Mouse (Mus musculus) hindbrain, embryonic 12.5 days (tissue): ENCODE results near the gene Serpinb9. TPM values are rescaled to one million over a fixed set of nuclear protein-coding genes. Genes with fewer than 3 reads are reported as not detected.
A peak's percentile ranks its signal among the peaks of the same experiment; 100 is the strongest.
"Not testable (repeated sequence)": the region's sequence is repeated elsewhere in the genome, so short reads cannot be mapped to it uniquely, and the experiment has no call there.

ENCODE experiments used
- ATAC-seq: fragments of 200-750 bp; cut with Nextera tagmentation; 2 replicates; pipeline ENCODE4 v1.8.0; 2017; ENCODE audit warnings: moderate TSS enrichment; ENCODE audit not compliant: low FRiP score
- H3K27ac ChIP-seq: fragments of 300-500 bp; sonication (generic); 2 replicates; pipeline ENCODE4 v1.5.1; 2016; ENCODE audit warnings: mild to moderate bottlenecking
- H3K27me3 ChIP-seq: fragments of 300-500 bp; sonication (generic); 2 replicates; pipeline ENCODE4 v1.6.1; 2016; ENCODE audit warnings: mild to moderate bottlenecking
- H3K36me3 ChIP-seq: fragments of 300-500 bp; sonication (generic); 2 replicates; pipeline ENCODE4 v1.6.1; 2016; ENCODE audit warnings: mild to moderate bottlenecking
- H3K4me1 ChIP-seq: fragments of 300-500 bp; sonication (generic); 2 replicates; pipeline ENCODE4 v1.6.1; 2016
- H3K4me2 ChIP-seq: fragments of 300-500 bp; sonication (generic); replicated peaks from 2 replicates; pipeline ENCODE4 v1.6.1; 2016; ENCODE audit warnings: mild to moderate bottlenecking
- H3K4me3 ChIP-seq: fragments of 300-500 bp; sonication (generic); 2 replicates; pipeline ENCODE4 v1.5.1; 2016; ENCODE audit warnings: mild to moderate bottlenecking
- H3K9ac ChIP-seq: fragments of 300-500 bp; sonication (generic); 2 replicates; pipeline ENCODE4 v1.6.1; 2016; ENCODE audit warnings: mild to moderate bottlenecking, moderate library complexity
- H3K9me3 ChIP-seq: fragments of 300-500 bp; sonication (generic); replicated peaks from 2 replicates; pipeline ENCODE4 v1.6.1; 2016; ENCODE audit warnings: mild to moderate bottlenecking
- WGBS: fragments of 180-500 bp; shearing (Covaris S2); methylation state at CpG from one replicate; pipeline ENCODE4 v1.1.7; 2016; 5-methylcytosine and 5-hydroxymethylcytosine counted together
- polyA plus RNA-seq: library from polyadenylated mRNA; unstranded; fragments of >200 nt; fragmentation: Nextera tagmentation; extraction: Ambion mirVana; gene quantifications from 2 replicates; pipeline ENCODE4 v1.2.1, GENCODE M21; 2016

Gene Serpinb9
- 1.5 and 1.8 TPM in 2 replicates for polyA plus RNA-seq

- Histone ChIP-seq H3K9me3 (no peaks in the 10 kb centered on the region), H3K36me3 (no peaks in the 10 kb centered on the region), H3K4me3 (no peak within 1 kb of the TSS), H3K27me3 (no peaks in the 10 kb centered on the region), H3K27ac (no peak within 1 kb of the TSS), H3K9ac (no peak within 1 kb of the TSS), H3K4me1 (peaks cover 6% of the 10 kb centered on the region; the same call in 1 of the 2 replicates), H3K4me2 (peak within 1 kb of the TSS; percentile 44)
- no peak for ATAC-seq
- 85% methylated on average over 3 of the region's 3 CpGs for WGBS
Observed at GRCm38 (mm10) chr13:33002950-33003349, at the start of gene Serpinb9. Gene Serpinb9, plus strand, starts transcription at chr13:33003250.

- no peak overlapping the region for H3K9ac ChIP-seq
- ATAC-seq, result no peak
- WGBS, result 66% methylated on average over 4 of the region's 4 CpGs
- H3K4me2 ChIP-seq, result no peak overlapping the region
- H3K4me3 ChIP-seq, result no peak overlapping the region
- H3K36me3 ChIP-seq, result no peaks in the 10 kb centered on the region
- H3K27ac ChIP-seq, result no peak overlapping the region
- H3K9me3 ChIP-seq, result no peaks in the 10 kb centered on the region
- no peaks in the 10 kb centered on the region for H3K27me3 ChIP-seq
- H3K4me1 ChIP-seq, result no peaks in the 10 kb centered on the region
Observed at GRCm38 (mm10) chr13:32956537-32956936, 46.5 kb upstream of the Serpinb9 start.

- Histone ChIP-seq H3K27ac (no peak overlapping the region), H3K27me3 (no peaks in the 10 kb centered on the region), H3K36me3 (no peaks in the 10 kb centered on the region), H3K4me2 (no peak overlapping the region), H3K9me3 (no peaks in the 10 kb centered on the region), H3K4me1 (no peaks in the 10 kb centered on the region), H3K9ac (no peak overlapping the region), H3K4me3 (no peak overlapping the region)
- ATAC-seq, result no peak
- 87% methylated on average over 4 of the region's 4 CpGs for WGBS
Observed at GRCm38 (mm10) chr13:32957917-32958316, 45.1 kb upstream of the Serpinb9 start.

GRCm38 (mm10) chr13:32958521-32958920 lies 44.5 kb upstream of the Serpinb9 start:
- not testable (repeated sequence) for ATAC-seq, H3K4me1 ChIP-seq, H3K9ac ChIP-seq, H3K9me3 ChIP-seq, H3K27ac ChIP-seq, H3K36me3 ChIP-seq, H3K4me2 ChIP-seq, H3K4me3 ChIP-seq, H3K27me3 ChIP-seq
- 93% methylated on average over 7 of the region's 7 CpGs for WGBS

GRCm38 (mm10) chr13:32963990-32964753 lies 38.9 kb upstream of the Serpinb9 start:
- WGBS, result 84% methylated on average over 9 of the region's 9 CpGs
- no peak for ATAC-seq
- H3K27me3 ChIP-seq, result no peaks in the 10 kb centered on the region
- peaks cover 4% of the 10 kb centered on the region; the same call in 1 of the 2 replicates for H3K4me1 ChIP-seq
- no peak overlapping the region for H3K4me2 ChIP-seq
- no peaks in the 10 kb centered on the region for H3K36me3 ChIP-seq
- H3K4me3 ChIP-seq, result no peak overlapping the region
- H3K9ac ChIP-seq, result no peak overlapping the region
- H3K9me3 ChIP-seq, result no peaks in the 10 kb centered on the region
- H3K27ac ChIP-seq, result no peak overlapping the region

- peak within 1 kb of the TSS; percentile 13; the same call in 1 of the 2 replicates for H3K4me3 ChIP-seq
- H3K9me3 ChIP-seq, result no peaks in the 10 kb centered on the region
- no peak within 1 kb of the TSS for H3K27ac ChIP-seq
- H3K9ac ChIP-seq, result no peak within 1 kb of the TSS
- no peaks in the 10 kb centered on the region for H3K27me3 ChIP-seq
- WGBS, result 47% methylated on average over 16 of the region's 16 CpGs
- peaks cover 4% of the 10 kb centered on the region; the same call in 1 of the 2 replicates for H3K4me1 ChIP-seq
- 0 out of 2 replicates have a peak, but pooled peaks have one; percentile 50 for ATAC-seq
- peak within 1 kb of the TSS; percentile 42 for H3K4me2 ChIP-seq
- no peaks in the 10 kb centered on the region for H3K36me3 ChIP-seq
Observed at GRCm38 (mm10) chr13:32964989-32965811, 37.9 kb upstream of the Serpinb9 start, which contains the start of gene Serpinb6b. Gene Serpinb6b, plus strand, starts transcription at chr13:32965209.

- no peak overlapping the region for H3K27ac ChIP-seq
- H3K4me1 ChIP-seq, result peaks cover 4% of the 10 kb centered on the region; the same call in 1 of the 2 replicates
- no peak for ATAC-seq
- no peaks in the 10 kb centered on the region for H3K36me3 ChIP-seq
- no peak overlapping the region for H3K9ac ChIP-seq
- 73% methylated on average over 5 of the region's 5 CpGs for WGBS
- H3K4me3 ChIP-seq, result no peak overlapping the region
- no peaks in the 10 kb centered on the region for H3K9me3 ChIP-seq
- H3K27me3 ChIP-seq, result no peaks in the 10 kb centered on the region
- H3K4me2 ChIP-seq, result no peak overlapping the region
Observed at GRCm38 (mm10) chr13:32966116-32966515, 36.9 kb upstream of the Serpinb9 start.

- Histone ChIP-seq H3K9ac (no peak overlapping the region), H3K9me3 (no peaks in the 10 kb centered on the region), H3K4me3 (no peak overlapping the region), H3K27me3 (no peaks in the 10 kb centered on the region), H3K27ac (no peak overlapping the region), H3K4me2 (no peak overlapping the region), H3K4me1 (peaks cover 4% of the 10 kb centered on the region; the same call in 1 of the 2 replicates), H3K36me3 (no peaks in the 10 kb centered on the region)
- no peak for ATAC-seq
Observed at GRCm38 (mm10) chr13:32967233-32967632, 35.8 kb upstream of the Serpinb9 start.

- WGBS, result 75% methylated on average over 5 of the region's 5 CpGs
- peaks cover 4% of the 10 kb centered on the region; the same call in 1 of the 2 replicates for H3K4me1 ChIP-seq
- H3K9me3 ChIP-seq, result no peaks in the 10 kb centered on the region
- H3K4me3 ChIP-seq, result no peak overlapping the region
- H3K27me3 ChIP-seq, result no peaks in the 10 kb centered on the region
- no peak overlapping the region for H3K4me2 ChIP-seq
- H3K9ac ChIP-seq, result no peak overlapping the region
- no peak overlapping the region for H3K27ac ChIP-seq
- H3K36me3 ChIP-seq, result no peaks in the 10 kb centered on the region
- ATAC-seq, result no peak
Observed at GRCm38 (mm10) chr13:32968353-32968984, 34.6 kb upstream of the Serpinb9 start.

- WGBS, result 69% methylated on average over 4 of the region's 4 CpGs
- no peak for ATAC-seq
- Histone ChIP-seq H3K4me2 (no peak overlapping the region), H3K9me3 (no peaks in the 10 kb centered on the region), H3K27me3 (no peaks in the 10 kb centered on the region), H3K9ac (no peak overlapping the region), H3K4me3 (no peak overlapping the region), H3K27ac (no peak overlapping the region), H3K36me3 (no peaks in the 10 kb centered on the region), H3K4me1 (peaks cover 4% of the 10 kb centered on the region; the same call in 1 of the 2 replicates)
Observed at GRCm38 (mm10) chr13:32968996-32969640, 33.9 kb upstream of the Serpinb9 start.

- ATAC-seq, result no peak
- no peaks in the 10 kb centered on the region for H3K27me3 ChIP-seq
- no peak overlapping the region for H3K4me3 ChIP-seq
- no peaks in the 10 kb centered on the region for H3K9me3 ChIP-seq
- 76% methylated on average over 1 of the region's 1 CpGs for WGBS
- no peak overlapping the region for H3K4me2 ChIP-seq
- no peak overlapping the region for H3K9ac ChIP-seq
- H3K36me3 ChIP-seq, result no peaks in the 10 kb centered on the region
- H3K27ac ChIP-seq, result no peak overlapping the region
- H3K4me1 ChIP-seq, result peaks cover 4% of the 10 kb centered on the region; the same call in 1 of the 2 replicates
Observed at GRCm38 (mm10) chr13:32969641-32970040, 33.4 kb upstream of the Serpinb9 start.
